Mouse (Mus musculus) kidney, embryonic 15.5 days (tissue): ENCODE data around the gene Pik3r1. TPM values are rescaled to one million over a fixed set of nuclear protein-coding genes. Genes with fewer than 3 reads are reported as not detected.

Experiments
- ATAC-seq: fragments of 200-750 bp; cut with Nextera tagmentation; replicated peaks from 2 replicates; pipeline ENCODE4 v1.8.0; 2017; ENCODE audit warnings: moderate TSS enrichment; ENCODE audit not compliant: low FRiP score
- H3K27ac ChIP-seq: fragments of 300-500 bp; sonication (generic); 2 replicates; pipeline ENCODE4 v1.5.1; 2015; ENCODE audit warnings: mild to moderate bottlenecking, inconsistent platforms
- H3K27me3 ChIP-seq: fragments of 300-500 bp; sonication (generic); 2 replicates; pipeline ENCODE4 v1.6.1; 2015; ENCODE audit warnings: inconsistent platforms
- H3K36me3 ChIP-seq: fragments of 300-500 bp; sonication (generic); 2 replicates; pipeline ENCODE4 v1.6.1; 2015; ENCODE audit warnings: inconsistent platforms
- H3K4me1 ChIP-seq: fragments of 300-500 bp; sonication (generic); 2 replicates; pipeline ENCODE4 v1.6.1; 2015; ENCODE audit warnings: inconsistent platforms
- H3K4me2 ChIP-seq: fragments of 300-500 bp; sonication (generic); 2 replicates; pipeline ENCODE4 v1.6.1; 2015; ENCODE audit warnings: moderate library complexity, mild to moderate bottlenecking, inconsistent platforms
- H3K4me3 ChIP-seq: fragments of 300-500 bp; sonication (generic); replicated peaks from 2 replicates; pipeline ENCODE4 v1.5.1; 2015; ENCODE audit warnings: mild to moderate bottlenecking, inconsistent platforms
- H3K9ac ChIP-seq: fragments of 300-500 bp; sonication (generic); 2 replicates; pipeline ENCODE4 v1.6.1; 2015; ENCODE audit warnings: mild to moderate bottlenecking, inconsistent platforms
- H3K9me3 ChIP-seq: fragments of 300-500 bp; sonication (generic); replicated peaks from 2 replicates; pipeline ENCODE4 v1.6.1; 2016; ENCODE audit warnings: inconsistent platforms
- WGBS: fragments of 180-500 bp; shearing (Covaris S2); methylation state at CpG from one replicate; pipeline ENCODE4 v1.1.7; 2015; ENCODE audit warnings: mixed read lengths; 5-methylcytosine and 5-hydroxymethylcytosine counted together
- polyA plus RNA-seq: library from polyadenylated mRNA; unstranded; fragments of >200 nt; fragmentation: Nextera tagmentation; extraction: Ambion mirVana; gene quantifications from 2 replicates; pipeline ENCODE4 v1.2.1, GENCODE M21; 2015

Pik3r1 gene
- polyA plus RNA-seq = 40.3 and 40.9 TPM in 2 replicates

GRCm38 (mm10) chr13:101767809-101768629, at the start of gene Pik3r1:
TSS of gene Pik3r1 (minus strand) at chr13:101768217.
- Histone ChIP-seq H3K27ac (peak within 1 kb of the TSS; percentile 98), H3K4me2 (peak within 1 kb of the TSS; percentile 89), H3K36me3 (0 out of 2 replicates have a peak, but pooled peaks cover 3% of the 10 kb centered on the region), H3K9ac (peak within 1 kb of the TSS; percentile 89), H3K27me3 (no peaks in the 10 kb centered on the region), H3K4me1 (peaks cover 40% of the 10 kb centered on the region), H3K9me3 (no peaks in the 10 kb centered on the region), H3K4me3 (peak within 1 kb of the TSS; percentile 86)
- ATAC-seq = peak; percentile 96
- WGBS = 1% methylated on average over 76 of the region's 76 CpGs

DNA sequence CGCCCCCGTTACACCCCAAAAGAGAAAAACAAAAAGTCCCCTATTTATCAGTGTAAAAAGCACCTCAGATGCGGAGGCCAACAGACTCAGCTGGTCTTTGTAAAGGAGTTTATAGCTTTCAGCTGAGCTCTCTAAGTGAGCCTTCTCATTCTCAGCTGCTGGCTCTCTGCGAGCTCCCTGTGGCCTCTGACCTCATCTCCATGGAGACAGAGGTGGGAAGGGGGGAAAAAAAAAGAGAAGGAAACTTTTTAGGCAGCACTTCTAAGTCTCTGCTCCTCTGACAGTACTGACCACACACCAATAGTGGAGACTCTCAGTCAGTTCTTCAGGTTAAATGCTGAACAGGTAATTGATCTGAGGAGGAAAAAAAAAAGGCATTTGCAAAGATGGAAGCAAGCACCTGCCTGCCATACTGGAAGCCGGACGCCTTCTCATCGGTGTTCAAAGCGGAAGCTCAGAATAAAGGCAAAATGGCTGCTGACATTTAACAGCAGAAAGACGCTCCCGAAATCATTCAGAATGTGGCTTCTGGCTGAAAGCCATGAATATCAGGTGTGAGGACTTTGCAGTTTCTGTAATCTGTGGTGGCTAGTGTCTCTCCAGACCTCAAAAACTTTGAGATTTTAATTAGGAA, 45.4 kb upstream of the Pik3r1 start:
- ATAC-seq = peak; percentile 62; the same call in 1 of the 2 replicates
- no peaks in the 10 kb centered on the region for H3K36me3 ChIP-seq
- no peak overlapping the region for H3K9ac ChIP-seq
- no peak overlapping the region for H3K4me3 ChIP-seq
- peaks cover 17% of the 10 kb centered on the region for H3K4me1 ChIP-seq
- no peaks in the 10 kb centered on the region for H3K9me3 ChIP-seq
- WGBS = 32% methylated on average over 10 of the region's 10 CpGs
- no peak overlapping the region for H3K27ac ChIP-seq
- H3K27me3 ChIP-seq = no peaks in the 10 kb centered on the region
- H3K4me2 ChIP-seq = peak overlapping the region; percentile 19; the same call in 1 of the 2 replicates

GRCm38 (mm10) chr13:101812341-101812740, 44.3 kb upstream of the Pik3r1 start:
- H3K27ac ChIP-seq = peak overlapping the region; percentile 78
- H3K27me3 ChIP-seq = no peaks in the 10 kb centered on the region
- H3K4me2 ChIP-seq = peak overlapping the region; percentile 43
- H3K4me3 ChIP-seq = peak overlapping the region; percentile 2; the same call in 1 of the 2 replicates
- no peak overlapping the region for H3K9ac ChIP-seq
- 53% methylated on average over 5 of the region's 5 CpGs for WGBS
- H3K36me3 ChIP-seq = no peaks in the 10 kb centered on the region
- no peaks in the 10 kb centered on the region for H3K9me3 ChIP-seq
- H3K4me1 ChIP-seq = peaks cover 17% of the 10 kb centered on the region
- ATAC-seq = no peak

- Histone ChIP-seq H3K4me1 (peaks cover 17% of the 10 kb centered on the region), H3K27me3 (no peaks in the 10 kb centered on the region), H3K9me3 (no peaks in the 10 kb centered on the region), H3K27ac (peak overlapping the region; percentile 78), H3K36me3 (no peaks in the 10 kb centered on the region), H3K4me2 (peak overlapping the region; percentile 43), H3K4me3 (peak overlapping the region; percentile 2; the same call in 1 of the 2 replicates), H3K9ac (no peak overlapping the region)
- peak; percentile 60 for ATAC-seq
- WGBS = 14% methylated on average over 9 of the region's 9 CpGs
Measured at GRCm38 (mm10) chr13:101811882-101812281, 43.9 kb upstream of the Pik3r1 start.

- peaks cover 17% of the 10 kb centered on the region for H3K4me1 ChIP-seq
- H3K9ac ChIP-seq = no peak overlapping the region
- H3K36me3 ChIP-seq = no peaks in the 10 kb centered on the region
- H3K27me3 ChIP-seq = no peaks in the 10 kb centered on the region
- WGBS = 74% methylated on average over 7 of the region's 7 CpGs
- H3K27ac ChIP-seq = no peak overlapping the region
- ATAC-seq = no peak
- no peaks in the 10 kb centered on the region for H3K9me3 ChIP-seq
- H3K4me2 ChIP-seq = no peak overlapping the region
- no peak overlapping the region for H3K4me3 ChIP-seq
Measured at GRCm38 (mm10) chr13:101810667-101811066, 42.6 kb upstream of the Pik3r1 start.

GRCm38 (mm10) chr13:101809796-101810195, 41.8 kb upstream of the Pik3r1 start:
- Histone ChIP-seq H3K9me3 (no peaks in the 10 kb centered on the region), H3K4me2 (no peak overlapping the region), H3K27ac (no peak overlapping the region), H3K4me1 (peaks cover 17% of the 10 kb centered on the region), H3K27me3 (no peaks in the 10 kb centered on the region), H3K4me3 (no peak overlapping the region), H3K9ac (no peak overlapping the region), H3K36me3 (no peaks in the 10 kb centered on the region)
- no peak for ATAC-seq
- 80% methylated on average over 3 of the region's 3 CpGs for WGBS

DNA sequence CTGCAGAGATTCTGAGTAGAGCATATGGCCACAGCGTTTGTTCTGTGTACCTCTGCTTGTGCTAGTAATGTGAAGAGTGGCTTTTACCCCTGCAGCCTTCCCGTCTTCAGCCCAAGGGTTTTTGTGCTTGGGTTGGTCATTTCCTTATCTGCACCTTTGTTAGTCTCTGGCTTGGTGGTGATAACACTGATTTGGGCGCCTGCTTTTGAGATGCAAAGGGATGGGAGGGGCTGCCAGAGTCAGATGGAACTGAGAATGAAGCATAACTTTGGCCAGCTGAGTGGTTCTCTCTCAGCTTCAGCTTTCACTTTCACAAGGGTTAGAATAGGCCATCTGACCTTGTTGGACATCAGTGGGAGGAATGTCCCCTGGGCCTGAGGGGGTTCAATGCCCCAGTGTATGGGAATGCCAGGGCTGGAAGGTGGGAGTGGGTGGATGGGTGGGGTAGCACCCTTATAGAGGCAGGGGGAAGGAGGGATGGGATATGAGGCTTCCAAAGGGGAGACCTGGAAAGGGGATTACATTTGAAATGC, 37.6 kb upstream of the Pik3r1 start:
- Histone ChIP-seq H3K9me3 (no peaks in the 10 kb centered on the region), H3K36me3 (no peaks in the 10 kb centered on the region), H3K27me3 (no peaks in the 10 kb centered on the region), H3K4me1 (peaks cover 13% of the 10 kb centered on the region), H3K4me3 (no peak overlapping the region), H3K27ac (no peak overlapping the region), H3K4me2 (no peak overlapping the region), H3K9ac (no peak overlapping the region)
- 60% methylated on average over 3 of the region's 3 CpGs for WGBS
- no peak for ATAC-seq

DNA sequence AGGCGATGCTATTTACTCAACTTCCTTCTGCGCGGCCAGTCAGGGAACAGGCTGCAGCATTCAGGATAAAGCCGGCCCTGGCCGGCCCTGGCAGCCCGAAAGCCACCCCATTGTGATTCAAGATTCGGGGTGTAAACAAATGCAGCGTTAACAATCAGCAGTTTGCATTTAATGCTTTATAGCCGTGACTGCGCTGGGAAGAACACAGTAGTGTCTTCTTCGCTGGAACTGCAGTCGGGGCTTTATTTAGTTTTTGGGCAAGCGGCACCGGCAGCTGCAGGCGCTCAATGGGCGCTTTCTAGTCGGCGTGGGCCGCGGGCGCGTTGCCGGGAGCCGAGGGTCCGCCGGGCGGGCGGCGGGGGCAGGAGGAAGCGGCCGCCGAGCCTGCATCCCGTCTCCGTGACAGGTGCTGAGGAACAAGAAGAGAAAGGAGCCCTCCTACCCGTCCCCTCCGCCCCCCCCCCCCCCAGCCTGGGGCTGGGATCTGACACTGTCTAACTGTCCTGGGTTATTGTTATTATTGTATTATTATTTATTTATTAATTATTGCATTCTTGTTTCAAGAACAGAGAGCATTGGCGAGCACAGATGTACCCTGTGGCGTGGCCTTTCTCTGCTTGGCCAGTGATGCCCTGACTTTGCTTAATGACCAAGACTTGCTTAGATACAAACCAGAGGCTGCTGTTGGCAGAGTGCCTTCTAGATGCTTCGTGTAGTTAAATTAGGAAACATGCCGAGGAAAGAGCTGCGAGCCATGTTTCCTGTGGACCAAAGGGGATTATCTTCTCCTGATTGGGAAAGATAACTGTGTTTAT, 33.6 kb upstream of the Pik3r1 start:
- peak overlapping the region; percentile 49 for H3K4me3 ChIP-seq
- 2% methylated on average over 41 of the region's 41 CpGs for WGBS
- ATAC-seq = peak; percentile 86
- no peaks in the 10 kb centered on the region for H3K9me3 ChIP-seq
- peaks cover 13% of the 10 kb centered on the region for H3K4me1 ChIP-seq
- H3K27me3 ChIP-seq = peaks cover 8% of the 10 kb centered on the region
- H3K9ac ChIP-seq = peak overlapping the region; percentile 55
- peak overlapping the region; percentile 82 for H3K4me2 ChIP-seq
- no peaks in the 10 kb centered on the region for H3K36me3 ChIP-seq
- peak overlapping the region; percentile 62 for H3K27ac ChIP-seq

- H3K27me3 ChIP-seq = peaks cover 8% of the 10 kb centered on the region
- H3K4me1 ChIP-seq = peaks cover 13% of the 10 kb centered on the region
- H3K36me3 ChIP-seq = no peaks in the 10 kb centered on the region
- no peak overlapping the region for H3K27ac ChIP-seq
- ATAC-seq = 0 out of 2 replicates have a peak, but pooled peaks have one; percentile 17
- H3K4me3 ChIP-seq = peak overlapping the region; percentile 49
- 38% methylated on average over 10 of the region's 10 CpGs for WGBS
- no peaks in the 10 kb centered on the region for H3K9me3 ChIP-seq
- peak overlapping the region; percentile 55 for H3K9ac ChIP-seq
- H3K4me2 ChIP-seq = peak overlapping the region; percentile 82
Measured at GRCm38 (mm10) chr13:101800833-101801371, 32.9 kb upstream of the Pik3r1 start.

GRCm38 (mm10) chr13:101800021-101800596, 32.1 kb upstream of the Pik3r1 start:
- H3K27me3 ChIP-seq = peaks cover 8% of the 10 kb centered on the region
- no peak overlapping the region for H3K9ac ChIP-seq
- ATAC-seq = no peak
- peaks cover 13% of the 10 kb centered on the region for H3K4me1 ChIP-seq
- WGBS = 89% methylated on average over 13 of the region's 13 CpGs
- no peaks in the 10 kb centered on the region for H3K9me3 ChIP-seq
- no peaks in the 10 kb centered on the region for H3K36me3 ChIP-seq
- H3K4me2 ChIP-seq = no peak overlapping the region
- H3K4me3 ChIP-seq = no peak overlapping the region
- no peak overlapping the region for H3K27ac ChIP-seq

DNA sequence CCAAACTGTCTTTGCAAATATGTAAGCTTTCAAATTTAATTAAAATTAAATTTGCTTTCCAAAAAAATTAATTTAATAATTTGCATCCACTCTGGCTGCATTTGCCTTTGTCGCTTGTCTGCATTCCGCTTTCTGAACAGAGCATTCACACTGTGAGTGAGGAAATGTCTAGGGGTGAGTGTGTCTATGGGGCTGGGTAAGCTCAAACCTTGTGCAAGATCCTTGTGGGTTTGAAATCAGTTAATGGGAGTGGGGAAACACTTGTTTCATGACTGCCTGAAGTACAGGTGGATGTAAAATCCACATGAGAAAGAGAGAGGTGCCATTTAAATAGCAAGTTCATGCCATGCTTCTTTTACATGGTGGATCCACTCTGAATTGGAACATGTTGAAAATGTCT, 31.3 kb upstream of the Pik3r1 start:
- Histone ChIP-seq H3K4me2 (no peak overlapping the region), H3K4me3 (no peak overlapping the region), H3K9ac (no peak overlapping the region), H3K9me3 (no peaks in the 10 kb centered on the region), H3K27ac (no peak overlapping the region), H3K4me1 (peaks cover 13% of the 10 kb centered on the region), H3K36me3 (no peaks in the 10 kb centered on the region), H3K27me3 (peaks cover 8% of the 10 kb centered on the region)
- no peak for ATAC-seq
- 98% methylated on average over 2 of the region's 2 CpGs for WGBS
